Mouse (Mus musculus): ENCODE results near the gene Pgrmc1.

DNA sequence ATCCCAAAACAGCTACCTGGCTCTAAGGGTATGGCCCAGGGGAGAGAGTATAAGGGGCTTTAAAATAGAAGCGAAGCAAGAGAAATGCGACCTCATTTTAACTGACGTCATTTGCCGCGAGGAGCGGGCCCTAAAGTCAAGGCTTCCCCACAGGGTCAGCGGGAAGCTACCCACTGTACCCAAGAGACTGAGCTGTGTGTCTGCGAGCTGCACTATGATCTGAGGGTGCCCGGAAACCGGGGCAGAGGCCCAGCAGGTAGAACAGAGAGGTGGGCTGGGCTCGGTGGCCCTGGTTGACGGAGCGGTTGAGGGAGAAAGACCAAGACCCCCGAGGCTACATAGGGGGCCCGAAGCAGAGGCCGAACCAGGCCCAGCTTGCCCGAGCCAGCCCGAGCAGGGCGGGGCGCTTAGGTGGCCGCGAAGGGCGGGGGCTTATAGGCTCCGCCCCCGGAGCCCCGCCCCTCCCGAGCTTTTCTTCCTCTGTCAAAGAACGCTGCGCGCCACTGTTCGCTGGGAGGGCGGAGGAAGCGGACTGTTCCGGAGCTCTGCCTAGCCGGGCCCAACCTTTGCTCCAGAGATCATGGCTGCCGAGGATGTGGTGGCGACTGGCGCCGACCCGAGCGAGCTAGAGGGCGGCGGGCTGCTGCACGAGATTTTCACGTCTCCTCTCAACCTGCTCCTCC is at the start of gene Pgrmc1:
- TF ChIP-seq CTCF (IDR thresholded peaks at IDR 0.05; ENCODE audit: low read depth, low read length), result no peak
- TF ChIP-seq GATA1 (IDR thresholded peaks at IDR 0.05; ENCODE audit: borderline replicate concordance, low read length), result no peak
- TF ChIP-seq TAL1 (conservative IDR thresholded peaks at IDR 0.05; ENCODE audit: low read depth, low read length), result no peak

Data from G1E (cell line).